Mouse (Mus musculus) urinary bladder, postnatal 0 days (tissue): ENCODE results near the gene Hoxc8. TPM values are rescaled to one million over a fixed set of nuclear protein-coding genes. Genes with fewer than 3 reads are reported as not detected.

ENCODE experiments used
- microRNA counts: library from miRNA; unstranded; fragments of <30 nt; microRNA quantifications from one replicate; lab custom pipeline; 2016
- microRNA-seq: library from miRNA; unstranded; fragments of <30 nt; microRNA quantifications from one replicate; pipeline ENCODE4, GENCODE M21; 2016
- polyA plus RNA-seq: library from polyadenylated mRNA; unstranded; fragments of >200 nt; fragmentation: Nextera tagmentation; extraction: Ambion mirVana; gene quantifications from 2 replicates; pipeline ENCODE4 v1.2.1, GENCODE M21; 2015

Hoxc8 gene
- polyA plus RNA-seq = 0.45 and 0.48 TPM in 2 replicates

DNA sequence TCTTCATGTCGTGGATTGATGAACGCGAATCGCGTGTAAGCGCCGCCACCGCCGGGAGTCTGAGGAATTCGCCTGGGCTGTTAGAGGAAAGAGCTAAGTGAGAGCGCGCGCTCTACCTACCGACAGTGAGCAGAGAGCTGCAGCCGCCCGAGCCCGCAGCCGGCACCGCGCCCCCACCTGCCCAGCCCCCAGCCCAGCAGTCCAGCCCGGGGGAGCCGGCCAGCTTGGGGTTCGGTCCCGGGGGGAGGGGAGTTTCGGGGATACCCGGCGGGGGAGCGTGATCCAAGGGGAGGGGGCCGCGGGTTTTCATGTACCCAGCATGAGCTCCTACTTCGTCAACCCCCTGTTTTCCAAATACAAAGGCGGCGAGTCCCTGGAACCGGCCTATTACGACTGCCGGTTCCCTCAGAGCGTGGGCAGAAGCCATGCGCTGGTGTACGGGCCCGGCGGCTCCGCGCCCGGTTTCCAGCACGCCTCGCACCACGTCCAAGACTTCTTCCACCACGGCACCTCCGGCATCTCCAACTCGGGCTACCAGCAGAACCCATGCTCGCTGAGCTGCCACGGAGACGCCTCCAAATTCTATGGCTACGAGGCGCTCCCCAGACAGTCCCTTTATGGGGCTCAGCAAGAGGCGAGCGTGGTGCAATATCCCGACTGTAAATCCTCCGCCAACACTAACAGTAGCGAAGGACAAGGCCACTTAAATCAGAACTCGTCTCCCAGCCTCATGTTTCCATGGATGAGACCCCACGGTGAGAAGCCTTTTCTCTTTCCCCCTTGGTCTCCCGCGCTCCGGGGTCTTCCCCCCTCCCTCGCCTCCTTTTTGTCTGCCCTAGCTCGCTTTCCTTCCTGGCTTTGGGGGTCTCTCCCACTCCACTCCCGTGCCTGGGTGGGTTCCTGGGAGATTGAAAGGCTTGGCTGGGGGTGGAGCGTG is at the start of gene Hoxc8:
Gene Hoxc8, plus strand, starts transcription at position 147 of the 937 bp plus-strand sequence.

DNA sequence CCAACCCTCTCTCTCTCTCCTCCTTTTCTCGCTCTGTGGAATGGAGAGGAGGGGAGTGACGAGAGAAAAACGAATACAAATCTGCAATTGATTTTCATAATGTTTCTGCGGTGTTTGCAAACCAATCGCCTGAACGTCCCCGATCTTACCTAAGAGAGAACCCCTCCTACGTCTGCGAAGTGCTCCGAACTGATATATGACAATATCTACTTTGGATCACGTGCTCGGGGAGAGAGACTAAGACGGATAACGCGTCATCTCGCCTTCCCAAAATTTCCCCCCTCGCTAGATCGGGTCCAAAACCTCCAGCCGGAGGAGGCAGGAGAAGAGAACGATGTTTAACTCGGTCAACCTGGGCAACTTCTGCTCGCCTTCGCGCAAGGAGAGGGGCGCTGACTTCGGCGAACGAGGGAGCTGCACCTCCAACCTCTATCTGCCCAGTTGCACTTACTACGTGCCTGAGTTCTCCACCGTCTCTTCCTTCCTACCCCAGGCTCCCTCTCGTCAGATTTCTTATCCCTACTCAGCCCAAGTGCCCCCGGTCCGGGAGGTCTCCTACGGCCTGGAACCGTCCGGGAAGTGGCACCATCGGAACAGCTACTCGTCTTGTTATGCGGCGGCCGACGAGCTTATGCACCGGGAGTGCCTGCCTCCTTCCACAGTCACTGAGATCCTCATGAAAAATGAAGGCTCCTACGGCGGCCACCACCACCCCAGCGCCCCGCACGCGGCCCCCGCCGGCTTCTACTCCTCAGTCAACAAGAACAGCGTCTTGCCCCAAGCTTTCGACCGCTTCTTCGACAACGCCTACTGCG is 36.0 kb upstream of the Hoxc8 start, which contains the start of gene Hoxc11:
Gene Hoxc11, plus strand, starts transcription at position 236 of the 815 bp plus-strand sequence.

DNA sequence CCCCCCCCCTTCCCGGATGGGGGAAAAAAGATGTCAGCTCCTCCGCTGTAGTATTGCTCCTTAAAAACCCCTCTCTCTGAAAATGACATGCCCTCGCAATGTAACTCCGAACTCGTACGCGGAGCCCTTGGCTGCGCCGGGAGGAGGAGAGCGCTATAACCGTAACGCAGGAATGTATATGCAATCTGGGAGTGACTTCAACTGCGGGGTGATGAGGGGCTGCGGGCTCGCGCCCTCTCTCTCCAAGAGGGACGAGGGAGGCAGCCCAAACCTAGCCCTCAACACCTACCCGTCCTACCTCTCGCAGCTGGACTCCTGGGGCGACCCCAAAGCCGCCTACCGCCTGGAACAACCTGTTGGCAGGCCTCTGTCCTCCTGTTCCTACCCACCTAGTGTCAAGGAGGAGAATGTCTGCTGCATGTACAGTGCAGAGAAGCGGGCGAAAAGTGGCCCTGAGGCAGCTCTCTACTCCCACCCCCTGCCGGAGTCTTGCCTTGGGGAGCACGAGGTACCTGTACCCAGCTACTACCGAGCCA is 23.6 kb upstream of the Hoxc8 start, which contains the start of gene Hoxc10:
Gene Hoxc10, plus strand, starts transcription at position 21 of the 536 bp plus-strand sequence.

DNA sequence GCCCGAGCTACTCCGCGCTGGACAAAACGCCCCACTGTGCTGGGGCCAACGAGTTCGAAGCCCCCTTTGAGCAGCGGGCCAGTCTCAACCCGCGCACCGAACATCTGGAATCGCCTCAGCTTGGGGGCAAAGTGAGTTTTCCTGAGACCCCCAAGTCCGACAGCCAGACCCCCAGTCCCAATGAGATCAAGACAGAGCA is 23.2 kb upstream of the Hoxc8 start, which contains the start of gene Hoxc5:
Gene Hoxc5, plus strand, starts transcription at position 132 of the 199 bp plus-strand sequence.

DNA sequence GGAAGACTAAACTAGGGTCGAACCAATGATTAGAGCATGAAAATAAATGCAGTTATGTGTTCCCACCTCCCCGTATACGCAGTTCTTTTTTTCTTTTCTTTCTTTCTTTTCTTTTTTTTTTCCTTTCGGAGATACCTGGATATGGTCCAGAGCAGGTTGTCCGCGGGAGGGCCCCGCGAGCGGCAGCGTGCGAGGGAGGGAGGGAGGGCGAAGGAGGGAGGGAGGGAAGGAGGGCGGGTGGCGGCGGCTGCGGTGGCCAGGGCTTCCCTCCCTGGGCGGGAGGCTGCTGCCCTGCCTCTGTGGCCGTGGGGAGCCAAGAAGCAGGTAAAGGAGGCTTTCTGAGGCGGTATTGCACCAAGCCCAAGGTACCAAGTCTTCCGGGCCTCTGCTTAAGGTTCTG is 14.2 kb upstream of the Hoxc8 start, which contains the start of gene Hoxc9:
Gene Hoxc9, plus strand, starts transcription at position 269 of the 400 bp plus-strand sequence.

DNA sequence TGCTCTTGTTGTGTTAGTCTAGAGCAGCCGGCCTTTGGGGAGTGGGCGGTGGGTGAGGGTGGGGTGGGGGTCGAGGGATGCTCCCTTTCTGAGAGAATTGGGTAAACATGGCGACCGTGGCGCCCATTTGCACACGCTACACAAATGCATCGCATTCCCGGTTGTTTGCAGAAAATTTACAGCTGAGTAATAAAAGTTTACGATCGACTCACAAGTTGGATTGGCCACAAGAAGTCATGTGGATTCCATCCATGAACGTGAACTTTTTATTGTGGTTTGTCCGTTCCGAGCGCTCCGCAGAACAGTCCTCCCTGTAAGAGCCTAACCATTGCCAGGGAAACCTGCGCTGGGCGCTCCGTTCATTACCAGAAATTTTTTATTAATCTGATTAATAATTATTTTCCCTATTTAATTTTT is 7.5 kb downstream of the Hoxc8 start, which contains the start of gene Hoxc6:
Gene Hoxc6, plus strand, starts transcription at position 319 of the 417 bp plus-strand sequence.

DNA sequence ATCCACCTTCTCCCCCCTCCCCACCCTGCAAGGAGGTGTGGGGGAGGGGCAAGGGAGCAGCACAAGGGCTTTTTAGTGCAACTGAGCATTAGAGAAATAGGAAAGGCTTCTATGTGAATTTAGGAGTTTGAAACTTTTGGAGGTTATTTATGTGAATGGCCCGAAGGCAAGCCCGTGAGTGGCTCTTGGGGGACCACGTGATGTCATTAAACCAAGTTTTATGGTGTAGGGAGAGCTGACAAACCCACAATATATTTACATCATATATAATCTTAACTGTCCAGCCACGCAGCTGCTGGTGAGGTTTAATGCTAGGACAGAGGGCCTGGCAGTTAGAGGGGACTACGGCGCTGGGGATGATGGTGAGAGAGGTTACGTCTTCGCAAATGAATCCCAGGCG is 28.2 kb downstream of the Hoxc8 start, which contains the start of gene Hoxc4:
Gene Hoxc4, plus strand, starts transcription at position 299 of the 400 bp plus-strand sequence.

MicroRNAs within 50 kb of the gene (microRNA counts, 519-probe panel; counts per million panel counts)
- not detected for microRNA mmu-miR-615-3p (lab: Ali Mortazavi, UCI)
- microRNA mmu-miR-615-5p (lab: Ali Mortazavi, UCI) = not detected

Small RNA genes lying within 50 kb of the gene (microRNA-seq; reads per million reads assigned to microRNA genes)
- gene Mir196a-2 = 265 reads per million, percentile 57 among the genes with 10 or more reads in this experiment
- 312 reads per million, percentile 60 among the genes with 10 or more reads in this experiment for gene Mir615

Other genes starting within 250 kb of the Hoxc8 start
- gene Hoxc13, start 69.5 kb upstream of the Hoxc8 start, polyA plus RNA-seq = 0.05 TPM in 1 of 2 replicates, not detected in the other
- not detected in 2 replicates for gene Hoxc12, start 53.9 kb upstream of the Hoxc8 start, polyA plus RNA-seq
- gene Hoxc11, start 36.2 kb upstream of the Hoxc8 start, polyA plus RNA-seq = 0.92 and 1.1 TPM in 2 replicates
- gene Hoxc10, start 23.8 kb upstream of the Hoxc8 start, polyA plus RNA-seq = 1.0 and 1.3 TPM in 2 replicates
- 0.24 and 0.33 TPM in 2 replicates for gene Hoxc5, start 23.2 kb upstream of the Hoxc8 start, polyA plus RNA-seq
- gene Hoxc9, start 14.2 kb upstream of the Hoxc8 start, polyA plus RNA-seq = 0.57 and 0.62 TPM in 2 replicates
- gene Hoxc6, start 7.7 kb downstream of the Hoxc8 start, polyA plus RNA-seq = 0.31 and 0.57 TPM in 2 replicates
- gene Hoxc4, start 28.3 kb downstream of the Hoxc8 start, polyA plus RNA-seq = 0.18 and 0.43 TPM in 2 replicates
- gene Smug1, start 176.5 kb downstream of the Hoxc8 start, polyA plus RNA-seq = 9.7 and 10.7 TPM in 2 replicates
- 23.3 and 31.5 TPM in 2 replicates for gene Cbx5, start 249.2 kb downstream of the Hoxc8 start, polyA plus RNA-seq
- 287 and 297 TPM in 2 replicates for gene Hnrnpa1, start 249.8 kb downstream of the Hoxc8 start, polyA plus RNA-seq